Mouse (Mus musculus): ENCODE results near the gene Pde6c. TPM values are rescaled to one million over a fixed set of nuclear protein-coding genes. Genes with fewer than 3 reads are reported as not detected.

The Pde6c gene
- polyA plus RNA-seq, 1 experiment from 2014 or later: 0.24 TPM

DNA sequence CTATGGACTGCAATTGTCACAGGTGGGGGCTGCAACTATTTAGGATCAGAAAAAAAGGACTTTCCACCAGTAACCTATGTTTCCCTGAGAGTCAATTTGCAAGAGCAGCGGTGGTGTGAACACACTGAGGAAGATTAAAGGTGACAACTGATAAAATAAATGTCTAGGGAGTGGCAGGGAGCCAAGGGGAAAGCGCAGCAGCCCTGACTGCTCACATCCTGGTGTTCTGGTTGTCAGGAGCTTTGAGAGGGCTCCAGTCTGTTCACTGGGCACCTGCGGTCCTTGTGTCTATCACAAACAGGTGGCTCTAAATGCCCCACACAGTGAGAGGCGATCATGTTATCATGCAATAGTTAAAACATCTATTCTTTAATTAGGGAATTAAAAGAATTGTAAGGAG is 20.0 kb upstream of the Pde6c start:
- Histone ChIP-seq H3K4me3 (replicated peaks) (no peak overlapping the region), H3K9me3 (no peaks in the 10 kb centered on the region), H3K4me2 (replicated peaks) (no peak overlapping the region), H3K27ac (no peak overlapping the region), H3K9ac (no peak overlapping the region), H3K36me3 (no peaks in the 10 kb centered on the region), H3K27me3 (replicated peaks) (no peaks in the 10 kb centered on the region), H3K4me1 (replicated peaks) (0 out of 2 replicates have a peak, but pooled peaks cover 4% of the 10 kb centered on the region)
- 37% methylated on average over 4 of the region's 4 CpGs for WGBS
- ATAC-seq: peak; percentile 72

DNA sequence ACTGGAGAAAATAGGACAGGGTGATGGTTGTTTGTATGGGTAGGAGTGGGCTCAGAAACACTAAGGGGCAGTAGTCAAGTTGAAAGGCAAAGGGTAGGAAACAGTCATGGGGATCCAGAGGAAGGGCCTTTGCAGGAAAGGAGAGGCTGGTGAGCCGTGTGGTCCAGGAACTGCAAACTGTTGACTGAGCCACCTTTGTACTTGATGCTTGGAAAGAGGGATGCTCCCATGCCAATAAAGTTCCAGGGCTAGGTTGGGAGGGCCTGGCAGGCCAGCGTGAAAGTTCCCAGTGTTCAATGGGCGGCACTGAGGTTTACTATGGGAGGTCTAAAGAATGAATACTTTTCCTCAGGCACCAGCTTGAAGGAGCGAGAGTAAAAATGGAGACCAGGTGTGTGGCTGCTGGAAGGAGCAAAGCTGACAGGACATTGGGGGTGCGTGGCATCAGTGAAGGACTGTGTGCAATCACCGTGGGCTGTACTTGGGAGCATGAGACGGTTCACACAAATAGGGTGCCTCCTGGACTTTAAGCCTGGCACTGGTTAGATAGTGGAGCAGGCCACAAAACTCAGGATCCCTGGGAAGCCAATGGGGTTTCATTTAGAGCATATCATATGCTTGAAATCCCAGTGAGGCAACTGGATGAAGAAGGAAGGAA is 17.6 kb upstream of the Pde6c start:
- 87% methylated on average over 7 of the region's 7 CpGs for WGBS
- ATAC-seq: no peak
- Histone ChIP-seq H3K4me2 (replicated peaks) (no peak overlapping the region), H3K36me3 (no peaks in the 10 kb centered on the region), H3K9me3 (no peaks in the 10 kb centered on the region), H3K27me3 (replicated peaks) (no peaks in the 10 kb centered on the region), H3K27ac (no peak overlapping the region), H3K4me3 (replicated peaks) (no peak overlapping the region), H3K9ac (no peak overlapping the region), H3K4me1 (replicated peaks) (0 out of 2 replicates have a peak, but pooled peaks cover 4% of the 10 kb centered on the region)

DNA sequence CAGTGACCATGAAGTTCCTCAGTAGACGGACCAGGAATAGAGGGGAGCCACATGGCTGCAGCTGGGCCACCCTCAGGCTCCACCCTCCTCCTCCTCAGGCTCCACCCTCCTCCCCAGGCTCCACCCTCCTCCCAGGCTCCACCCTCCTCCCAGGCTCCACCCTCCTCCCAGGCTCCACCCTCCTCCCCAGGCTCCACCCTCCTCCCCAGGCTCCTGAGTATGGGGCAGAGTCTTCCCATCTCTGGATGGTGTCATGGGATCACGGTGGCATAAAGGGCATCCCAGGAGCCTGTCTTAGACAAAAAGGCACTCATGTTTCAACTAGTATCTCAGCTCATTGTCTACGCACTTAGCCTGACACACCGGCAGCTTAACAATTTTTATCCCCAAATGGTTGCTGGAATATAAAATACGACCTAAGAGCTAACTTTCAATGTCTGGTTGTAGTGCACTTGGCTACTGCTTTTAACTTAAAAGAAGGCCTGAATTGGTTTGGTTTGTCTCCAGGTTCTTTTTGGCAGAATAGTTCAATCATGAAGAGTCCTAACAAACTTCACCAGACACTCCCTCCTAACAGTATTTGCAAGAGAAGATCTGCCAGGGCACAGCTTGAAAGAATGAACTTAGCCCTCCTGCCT is 12.3 kb upstream of the Pde6c start:
- Histone ChIP-seq H3K4me1 (replicated peaks) (peaks cover 4% of the 10 kb centered on the region), H3K4me3 (replicated peaks) (no peak overlapping the region), H3K9ac (no peak overlapping the region), H3K4me2 (replicated peaks) (no peak overlapping the region), H3K27ac (no peak overlapping the region), H3K27me3 (replicated peaks) (peaks cover 13% of the 10 kb centered on the region; the same call in 1 of the 2 replicates), H3K9me3 (no peaks in the 10 kb centered on the region), H3K36me3 (no peaks in the 10 kb centered on the region)
- ATAC-seq: no peak
- WGBS: 77% methylated on average over 5 of the region's 5 CpGs

DNA sequence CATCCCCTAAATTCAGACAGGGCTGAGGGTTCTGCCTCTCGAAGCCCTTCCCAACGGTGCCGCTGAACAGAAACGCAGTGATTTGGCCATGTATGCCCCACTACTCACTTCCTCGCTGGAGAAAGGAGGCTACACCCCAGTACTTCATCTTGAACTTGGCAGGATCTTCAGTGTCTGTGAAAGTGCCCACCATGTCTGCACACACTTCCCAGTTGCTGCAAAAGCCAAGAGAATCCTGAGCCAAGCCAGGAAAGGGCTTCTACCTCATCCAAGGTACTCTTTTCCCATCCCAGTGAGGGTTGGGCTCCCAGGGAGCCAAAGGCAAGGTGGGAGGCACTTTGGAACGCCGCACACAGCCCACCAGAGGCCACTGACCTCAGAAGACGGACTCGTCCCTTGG is 8.7 kb upstream of the Pde6c start:
- Histone ChIP-seq H3K9me3 (no peaks in the 10 kb centered on the region), H3K4me1 (replicated peaks) (peaks cover 4% of the 10 kb centered on the region), H3K27me3 (replicated peaks) (peaks cover 13% of the 10 kb centered on the region; the same call in 1 of the 2 replicates), H3K27ac (no peak overlapping the region), H3K4me2 (replicated peaks) (peak overlapping the region; percentile 93), H3K36me3 (no peaks in the 10 kb centered on the region), H3K9ac (peak overlapping the region; percentile 38), H3K4me3 (replicated peaks) (peak overlapping the region; percentile 55)
- peak; percentile 35; the same call in 1 of the 2 replicates for ATAC-seq
- 24% methylated on average over 9 of the region's 9 CpGs for WGBS

DNA sequence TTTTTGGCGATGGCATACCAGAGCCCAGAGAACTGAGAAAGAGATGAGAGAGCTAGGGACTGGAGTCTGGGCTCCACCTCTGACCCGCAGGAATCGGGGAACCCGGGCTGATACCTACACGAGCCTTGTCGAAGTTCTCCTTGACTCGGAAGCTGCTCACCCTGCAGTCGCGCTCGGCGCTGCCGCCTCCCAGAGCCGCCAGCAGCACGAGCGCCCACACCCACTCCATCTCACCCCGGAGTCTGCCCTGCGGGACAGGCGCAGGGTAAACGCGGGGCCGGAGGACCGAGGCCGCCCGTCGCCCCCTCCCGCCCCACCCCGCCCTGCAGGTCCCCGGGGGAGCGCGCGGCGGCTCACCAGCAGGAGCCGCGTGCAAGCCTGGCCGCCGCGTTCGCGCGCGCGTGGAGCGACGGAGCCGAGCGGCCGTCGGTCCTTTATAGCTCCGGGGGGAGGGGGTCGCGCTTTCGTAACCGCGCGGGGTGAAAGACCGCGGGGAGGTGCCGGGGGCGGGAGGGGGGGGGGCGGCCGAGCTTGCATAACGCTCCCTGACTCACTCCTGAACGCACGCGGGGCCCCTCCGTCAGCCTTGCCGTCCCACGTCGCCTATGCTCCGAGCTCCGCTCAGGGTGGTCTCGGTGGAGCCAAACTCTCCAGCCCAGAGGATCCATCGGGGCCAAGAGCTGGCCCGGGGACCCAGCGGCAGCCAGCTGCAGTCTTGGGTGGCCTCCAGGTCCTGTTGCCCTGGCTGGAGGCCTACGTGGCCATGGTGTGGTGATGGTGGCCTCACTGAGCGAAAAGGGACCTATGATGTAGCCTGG is 8.0 kb upstream of the Pde6c start:
- under 1% methylated on average over 65 of the region's 77 CpGs for WGBS
- ATAC-seq: peak; percentile 87
- Histone ChIP-seq H3K4me1 (replicated peaks) (peaks cover 4% of the 10 kb centered on the region), H3K9me3 (no peaks in the 10 kb centered on the region), H3K27me3 (replicated peaks) (peaks cover 13% of the 10 kb centered on the region; the same call in 1 of the 2 replicates), H3K4me2 (replicated peaks) (peak overlapping the region; percentile 93), H3K36me3 (no peaks in the 10 kb centered on the region), H3K4me3 (replicated peaks) (peak overlapping the region; percentile 55), H3K27ac (no peak overlapping the region; the same call in 1 of the 2 replicates), H3K9ac (peak overlapping the region; percentile 38)

DNA sequence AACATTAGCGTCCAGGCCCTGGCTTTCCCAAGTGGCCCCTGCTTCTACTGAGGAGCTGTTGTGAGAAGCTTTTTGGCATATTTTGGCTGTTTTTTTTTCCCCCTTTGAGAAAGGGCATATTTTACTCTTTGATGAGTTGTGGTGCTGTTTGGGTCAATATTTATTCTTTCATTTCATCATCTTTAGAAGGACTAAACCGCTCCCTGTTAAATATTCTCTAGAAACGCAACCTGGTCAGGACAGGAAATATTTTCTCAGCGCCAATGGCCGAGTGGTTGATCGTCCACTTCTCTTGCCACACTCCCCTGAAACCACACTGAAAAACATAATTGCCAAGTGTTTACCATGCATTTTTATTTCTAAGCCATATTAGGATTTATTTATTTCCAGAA is 7.4 kb upstream of the Pde6c start, which contains the start of gene Rbp4:
Gene Rbp4, minus strand, starts transcription at position 63 of the 392 bp plus-strand sequence.
- Histone ChIP-seq H3K4me2 (replicated peaks) (peak within 1 kb of the TSS; percentile 93), H3K4me1 (replicated peaks) (peaks cover 4% of the 10 kb centered on the region), H3K9me3 (no peaks in the 10 kb centered on the region), H3K9ac (peak within 1 kb of the TSS; percentile 38), H3K4me3 (replicated peaks) (peak within 1 kb of the TSS; percentile 55), H3K27me3 (replicated peaks) (peaks cover 13% of the 10 kb centered on the region; the same call in 1 of the 2 replicates), H3K27ac (no peak within 1 kb of the TSS; the same call in 1 of the 2 replicates), H3K36me3 (no peaks in the 10 kb centered on the region)
- WGBS: 49% methylated on average over 6 of the region's 6 CpGs
- ATAC-seq: no peak

DNA sequence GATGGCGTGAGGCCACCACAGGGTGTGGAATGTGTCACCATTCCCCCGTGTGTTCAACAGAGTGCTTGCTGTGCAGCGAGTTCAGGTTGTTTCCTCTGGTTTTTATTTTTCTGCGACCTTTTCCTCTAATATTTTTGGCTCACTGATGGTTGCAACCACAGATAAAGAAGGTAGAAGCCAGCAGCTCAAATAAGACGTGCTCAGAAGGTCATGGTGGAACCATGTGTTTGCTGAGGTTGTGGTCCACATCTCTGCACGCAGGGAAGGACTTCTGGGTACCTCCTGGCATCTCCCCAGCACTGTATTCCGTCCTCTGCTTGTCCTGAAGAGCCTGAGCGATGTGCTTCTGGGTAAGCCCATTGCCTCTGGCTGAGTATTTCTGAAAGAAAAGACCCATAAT is 5.9 kb upstream of the Pde6c start:
- Histone ChIP-seq H3K9me3 (no peaks in the 10 kb centered on the region), H3K4me1 (replicated peaks) (peaks cover 4% of the 10 kb centered on the region), H3K27ac (no peak overlapping the region), H3K36me3 (no peaks in the 10 kb centered on the region), H3K4me2 (replicated peaks) (no peak overlapping the region), H3K9ac (no peak overlapping the region), H3K4me3 (replicated peaks) (no peak overlapping the region), H3K27me3 (replicated peaks) (peaks cover 13% of the 10 kb centered on the region; the same call in 1 of the 2 replicates)
- no peak for ATAC-seq
- WGBS: 72% methylated on average over 8 of the region's 8 CpGs

DNA sequence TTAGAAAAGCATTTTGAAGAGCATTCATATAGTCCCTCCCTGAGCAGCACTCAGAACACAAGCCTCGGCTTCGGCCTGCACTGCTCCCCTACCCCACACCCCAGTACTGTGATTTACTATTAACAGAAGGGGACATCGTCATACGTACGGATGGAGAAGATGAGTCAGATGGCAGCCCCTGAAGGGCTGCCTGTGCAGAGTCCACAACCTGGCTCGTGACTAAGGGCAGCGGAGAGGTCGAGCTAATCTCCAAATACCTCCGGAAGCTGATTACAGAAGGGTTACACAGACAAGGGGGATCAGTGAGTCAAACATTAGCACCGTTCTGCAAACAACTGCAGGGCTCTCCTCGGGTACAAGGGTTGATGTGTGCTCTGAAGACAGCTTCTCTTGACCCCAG is 1.4 kb downstream of the Pde6c start:
- Histone ChIP-seq H3K27ac (no peak overlapping the region), H3K4me2 (replicated peaks) (no peak overlapping the region; the same call in 1 of the 2 replicates), H3K4me3 (replicated peaks) (no peak overlapping the region), H3K9ac (no peak overlapping the region), H3K27me3 (replicated peaks) (no peaks in the 10 kb centered on the region), H3K36me3 (no peaks in the 10 kb centered on the region), H3K9me3 (no peaks in the 10 kb centered on the region), H3K4me1 (replicated peaks) (no peaks in the 10 kb centered on the region)
- ATAC-seq: peak; percentile 86
- 27% methylated on average over 11 of the region's 11 CpGs for WGBS

DNA sequence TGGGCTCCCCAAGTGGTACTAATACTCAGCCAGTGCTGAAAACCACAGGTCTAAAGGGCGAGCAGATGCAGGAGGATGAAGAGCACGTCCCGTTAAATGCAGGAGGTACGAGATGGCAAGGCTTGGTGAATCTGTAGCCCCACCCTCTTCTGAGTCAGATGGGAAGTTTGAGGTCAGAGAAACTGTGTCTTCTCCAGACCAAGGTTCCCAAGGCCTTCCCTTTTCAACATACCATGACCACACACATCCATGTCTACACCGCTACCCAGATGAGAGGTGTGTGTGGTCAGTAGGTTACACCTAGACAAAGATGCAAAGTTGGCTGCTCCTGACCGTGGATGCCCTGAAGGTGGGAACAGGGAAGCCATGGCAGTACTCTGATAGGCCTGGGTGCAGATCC is 2.2 kb downstream of the Pde6c start:
- Histone ChIP-seq H3K9ac (no peak overlapping the region), H3K4me2 (replicated peaks) (no peak overlapping the region), H3K27ac (no peak overlapping the region), H3K36me3 (no peaks in the 10 kb centered on the region), H3K4me1 (replicated peaks) (no peaks in the 10 kb centered on the region), H3K27me3 (replicated peaks) (no peaks in the 10 kb centered on the region), H3K4me3 (replicated peaks) (no peak overlapping the region), H3K9me3 (no peaks in the 10 kb centered on the region)
- ATAC-seq: no peak
- WGBS: 70% methylated on average over 6 of the region's 6 CpGs

DNA sequence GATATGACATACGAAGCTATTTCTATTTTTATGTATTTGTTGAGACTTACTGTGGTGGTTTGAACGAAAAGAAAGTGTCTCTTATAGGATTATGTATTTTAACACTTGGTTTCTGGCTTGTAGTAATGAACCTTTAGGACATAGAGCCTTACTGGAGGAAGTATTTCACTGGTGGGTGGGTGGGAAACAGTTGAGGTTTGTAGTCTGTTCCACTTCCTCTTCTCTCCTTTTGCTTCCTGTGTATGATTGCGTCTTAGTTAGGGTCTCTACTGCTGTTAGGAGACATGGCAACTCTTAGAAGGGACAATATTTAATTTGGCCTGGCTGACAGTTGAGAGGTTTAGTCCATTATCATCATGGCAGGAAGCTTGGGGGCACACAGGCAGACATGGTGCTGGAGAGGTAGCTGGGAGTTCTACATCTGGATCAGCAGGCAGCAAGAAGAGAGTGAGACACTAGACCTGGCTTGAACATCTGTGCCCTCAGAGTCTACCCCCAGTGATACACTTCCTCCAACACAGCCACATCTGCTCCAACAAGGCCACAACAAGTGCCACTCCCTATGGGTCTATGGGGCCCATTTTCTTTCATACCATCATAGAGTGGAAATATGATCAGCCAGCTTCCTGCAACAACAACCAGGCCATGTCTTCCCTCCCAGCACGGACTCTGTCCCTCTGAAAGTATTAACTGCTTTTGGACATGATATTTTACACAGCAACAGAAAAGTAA is 11.1 kb downstream of the Pde6c start:
- no peak for ATAC-seq
- Histone ChIP-seq H3K27ac (no peak overlapping the region), H3K27me3 (replicated peaks) (no peaks in the 10 kb centered on the region), H3K4me1 (replicated peaks) (no peaks in the 10 kb centered on the region), H3K4me2 (replicated peaks) (no peak overlapping the region), H3K9me3 (no peaks in the 10 kb centered on the region), H3K36me3 (no peaks in the 10 kb centered on the region), H3K9ac (no peak overlapping the region), H3K4me3 (replicated peaks) (no peak overlapping the region)
- WGBS: 77% methylated on average over 4 of the region's 4 CpGs

DNA sequence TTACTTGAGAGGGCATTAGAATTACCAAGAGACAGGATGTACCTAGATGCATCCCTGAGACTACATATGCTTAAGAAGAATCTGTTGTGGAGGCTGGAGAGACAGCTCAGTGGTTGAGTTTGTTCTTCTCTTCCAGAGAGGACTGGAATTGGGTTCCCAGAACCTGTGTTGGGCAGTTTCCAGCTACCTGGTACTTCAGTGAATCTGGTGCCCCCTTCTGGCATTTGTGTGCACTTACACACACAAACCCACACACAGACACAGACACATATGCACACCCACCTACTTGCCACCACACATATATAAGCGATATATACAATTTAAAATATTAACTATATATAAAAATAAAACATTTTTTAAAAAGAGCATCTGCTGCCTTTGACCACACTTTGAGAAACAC is 23.7 kb downstream of the Pde6c start:
- Histone ChIP-seq H3K27ac (no peak overlapping the region), H3K36me3 (no peaks in the 10 kb centered on the region), H3K4me3 (replicated peaks) (no peak overlapping the region), H3K9me3 (no peaks in the 10 kb centered on the region), H3K4me1 (replicated peaks) (no peaks in the 10 kb centered on the region), H3K4me2 (replicated peaks) (no peak overlapping the region), H3K27me3 (replicated peaks) (no peaks in the 10 kb centered on the region), H3K9ac (no peak overlapping the region)
- ATAC-seq: no peak
- 94% methylated on average over 1 of the region's 1 CpGs for WGBS

Measured in intestine, embryonic 15.5 days (tissue).